Mouse (Mus musculus): ENCODE data around the gene Tmem102. TPM values are rescaled to one million over a fixed set of nuclear protein-coding genes. Genes with fewer than 3 reads are reported as not detected.

Tmem102 gene
- polyA plus RNA-seq, 1 experiment from 2014 or later, result 0.52 TPM

DNA sequence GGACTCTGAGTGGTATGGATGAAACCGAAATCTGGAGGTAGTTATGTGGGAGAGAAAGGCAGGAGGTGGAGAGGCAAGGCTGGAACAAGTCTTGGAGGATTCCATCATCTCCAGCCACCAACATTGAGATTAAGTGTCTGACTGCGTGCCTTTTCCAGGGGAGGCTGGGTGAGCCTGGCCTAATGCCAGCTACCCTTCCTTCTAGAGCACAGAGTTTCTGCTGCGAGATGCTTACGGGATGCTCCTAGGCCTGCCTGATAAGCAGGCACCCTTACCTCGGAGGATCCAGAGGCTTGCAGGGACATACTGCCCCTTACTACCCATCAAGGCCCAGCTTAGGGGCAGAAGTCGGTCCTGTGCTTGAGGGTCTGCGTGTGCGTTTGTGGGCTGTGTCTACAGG is 28.1 kb upstream of the Tmem102 start:
- H3K27ac ChIP-seq (ENCODE audit: low read depth, low read length), result no peak overlapping the region
- ATAC-seq, result no peak
- H3K36me3 ChIP-seq (ENCODE audit: control insufficient read depth, insufficient read depth, low read length), result peaks cover 36% of the 10 kb centered on the region
- H3K4me3 ChIP-seq (ENCODE audit: low read depth, low read length), result peak overlapping the region; percentile 90
- H3K9ac ChIP-seq (ENCODE audit: low read length), result peak overlapping the region; percentile 98
- H3K9me3 ChIP-seq (replicated peaks; ENCODE audit: control insufficient read depth, low read length), result no peaks in the 10 kb centered on the region
- no peaks in the 10 kb centered on the region for H3K27me3 ChIP-seq (replicated peaks; ENCODE audit: control insufficient read depth, insufficient read depth, low read length)
- H3K4me1 ChIP-seq (ENCODE audit: control insufficient read depth, insufficient read depth, low read length), result peaks cover 24% of the 10 kb centered on the region
- peak overlapping the region; percentile 96 for H3K4me2 ChIP-seq (ENCODE audit: low read length)
- DNase-seq (ENCODE audit: low spot score), result no peak
- WGBS, result 49% methylated on average over 8 of the region's 8 CpGs

GRCm38 (mm10) chr11:69828832-69829231 is 23.4 kb upstream of the Tmem102 start:
- H3K27ac ChIP-seq (ENCODE audit: low read depth, low read length), result no peak overlapping the region
- H3K36me3 ChIP-seq (ENCODE audit: control insufficient read depth, insufficient read depth, low read length), result peaks cover 80% of the 10 kb centered on the region
- DNase-seq (ENCODE audit: low spot score), result no peak
- WGBS, result 55% methylated on average over 5 of the region's 5 CpGs
- H3K9me3 ChIP-seq (replicated peaks; ENCODE audit: control insufficient read depth, low read length), result no peaks in the 10 kb centered on the region
- no peak overlapping the region for H3K4me2 ChIP-seq (ENCODE audit: low read length)
- H3K9ac ChIP-seq (ENCODE audit: low read length), result no peak overlapping the region
- H3K27me3 ChIP-seq (replicated peaks; ENCODE audit: control insufficient read depth, insufficient read depth, low read length), result no peaks in the 10 kb centered on the region
- H3K4me1 ChIP-seq (ENCODE audit: control insufficient read depth, insufficient read depth, low read length), result peaks cover 2% of the 10 kb centered on the region
- no peak overlapping the region for H3K4me3 ChIP-seq (ENCODE audit: low read depth, low read length)
- no peak for ATAC-seq

- Histone ChIP-seq H3K27ac (ENCODE audit: low read depth, low read length) (no peak overlapping the region), H3K27me3 (replicated peaks; ENCODE audit: control insufficient read depth, insufficient read depth, low read length) (no peaks in the 10 kb centered on the region), H3K36me3 (ENCODE audit: control insufficient read depth, insufficient read depth, low read length) (peaks cover 46% of the 10 kb centered on the region), H3K9ac (ENCODE audit: low read length) (no peak overlapping the region), H3K9me3 (replicated peaks; ENCODE audit: control insufficient read depth, low read length) (no peaks in the 10 kb centered on the region), H3K4me2 (ENCODE audit: low read length) (no peak overlapping the region), H3K4me1 (ENCODE audit: control insufficient read depth, insufficient read depth, low read length) (no peaks in the 10 kb centered on the region), H3K4me3 (ENCODE audit: low read depth, low read length) (no peak overlapping the region)
- 75% methylated on average over 2 of the region's 2 CpGs for WGBS
- ATAC-seq (no peak), DNase-seq (ENCODE audit: low spot score) (no peak)
Observed at GRCm38 (mm10) chr11:69823456-69823855, 18.0 kb upstream of the Tmem102 start.

DNA sequence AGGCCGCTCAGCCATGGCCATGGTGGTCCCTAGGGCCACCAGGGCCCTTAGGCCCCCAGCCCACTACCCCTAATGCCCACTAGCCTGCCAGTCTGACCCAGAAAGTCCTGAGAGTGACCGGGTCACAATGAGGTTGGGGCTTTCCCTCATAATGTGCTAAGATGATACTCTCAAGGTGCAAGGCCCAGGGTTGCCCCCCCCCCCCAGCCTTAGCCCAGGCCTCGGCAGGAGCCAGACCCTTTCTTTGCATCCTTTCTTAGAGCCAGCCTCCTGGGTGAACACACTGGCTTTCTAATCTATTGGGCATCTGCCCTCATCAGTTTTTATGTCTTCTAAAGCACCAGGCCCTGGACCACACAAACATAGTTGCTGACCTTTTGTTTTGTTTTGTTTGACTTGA is 16.7 kb upstream of the Tmem102 start, which contains the start of gene Spem1:
Spem1 (minus strand) TSS at position 101 of the 400 bp plus-strand sequence.
- H3K36me3 ChIP-seq (ENCODE audit: control insufficient read depth, insufficient read depth, low read length), result peaks cover 32% of the 10 kb centered on the region
- ATAC-seq (no peak), DNase-seq (ENCODE audit: low spot score) (no peak)
- H3K27me3 ChIP-seq (replicated peaks; ENCODE audit: control insufficient read depth, insufficient read depth, low read length), result no peaks in the 10 kb centered on the region
- no peaks in the 10 kb centered on the region for H3K9me3 ChIP-seq (replicated peaks; ENCODE audit: control insufficient read depth, low read length)
- no peak within 1 kb of the TSS for H3K4me3 ChIP-seq (ENCODE audit: low read depth, low read length)
- no peak within 1 kb of the TSS for H3K27ac ChIP-seq (ENCODE audit: low read depth, low read length)
- H3K4me2 ChIP-seq (ENCODE audit: low read length), result no peak within 1 kb of the TSS
- WGBS, result 85% methylated on average over 3 of the region's 3 CpGs
- no peaks in the 10 kb centered on the region for H3K4me1 ChIP-seq (ENCODE audit: control insufficient read depth, insufficient read depth, low read length)
- no peak within 1 kb of the TSS for H3K9ac ChIP-seq (ENCODE audit: low read length)

DNA sequence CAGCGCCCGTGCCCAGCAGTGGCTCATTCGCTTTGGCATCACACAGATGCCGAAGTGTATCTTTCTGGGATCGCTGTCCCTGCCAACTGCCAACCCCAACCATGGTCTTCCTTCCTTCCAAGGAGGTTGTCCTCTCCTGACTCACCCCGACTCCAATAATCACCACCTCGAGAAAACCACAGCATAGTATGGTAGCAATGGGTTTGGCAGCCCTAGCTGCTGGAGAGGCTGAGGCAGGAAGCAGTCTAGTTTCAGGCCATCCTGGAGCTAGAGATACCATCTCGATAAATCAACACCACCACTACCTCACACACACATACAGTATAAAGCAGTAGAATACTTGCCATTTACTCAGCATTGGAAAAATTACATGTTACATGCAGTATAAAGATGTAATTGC is 13.4 kb upstream of the Tmem102 start:
- no peak overlapping the region for H3K27ac ChIP-seq (ENCODE audit: low read depth, low read length)
- no peaks in the 10 kb centered on the region for H3K4me1 ChIP-seq (ENCODE audit: control insufficient read depth, insufficient read depth, low read length)
- H3K4me3 ChIP-seq (ENCODE audit: low read depth, low read length), result no peak overlapping the region
- DNase-seq (ENCODE audit: low spot score) (no peak), ATAC-seq (no peak)
- no peaks in the 10 kb centered on the region for H3K27me3 ChIP-seq (replicated peaks; ENCODE audit: control insufficient read depth, insufficient read depth, low read length)
- 92% methylated on average over 8 of the region's 8 CpGs for WGBS
- no peaks in the 10 kb centered on the region for H3K9me3 ChIP-seq (replicated peaks; ENCODE audit: control insufficient read depth, low read length)
- no peak overlapping the region for H3K4me2 ChIP-seq (ENCODE audit: low read length)
- peaks cover 2% of the 10 kb centered on the region; the same call in 1 of the 2 replicates for H3K36me3 ChIP-seq (ENCODE audit: control insufficient read depth, insufficient read depth, low read length)
- H3K9ac ChIP-seq (ENCODE audit: low read length), result no peak overlapping the region

GRCm38 (mm10) chr11:69818365-69818764 is 12.9 kb upstream of the Tmem102 start, which contains the start of gene Spem2:
Gene Spem2 (minus strand): TSS chr11:69818465.
- H3K27ac ChIP-seq (ENCODE audit: low read depth, low read length), result no peak within 1 kb of the TSS
- H3K4me2 ChIP-seq (ENCODE audit: low read length), result no peak within 1 kb of the TSS
- no peak for ATAC-seq
- no peak within 1 kb of the TSS for H3K9ac ChIP-seq (ENCODE audit: low read length)
- no peaks in the 10 kb centered on the region for H3K27me3 ChIP-seq (replicated peaks; ENCODE audit: control insufficient read depth, insufficient read depth, low read length)
- no peaks in the 10 kb centered on the region for H3K4me1 ChIP-seq (ENCODE audit: control insufficient read depth, insufficient read depth, low read length)
- no peaks in the 10 kb centered on the region for H3K9me3 ChIP-seq (replicated peaks; ENCODE audit: control insufficient read depth, low read length)
- WGBS, result 79% methylated on average over 2 of the region's 2 CpGs
- no peaks in the 10 kb centered on the region for H3K36me3 ChIP-seq (ENCODE audit: control insufficient read depth, insufficient read depth, low read length)
- no peak for DNase-seq (ENCODE audit: low spot score)
- no peak within 1 kb of the TSS for H3K4me3 ChIP-seq (ENCODE audit: low read depth, low read length)

GRCm38 (mm10) chr11:69816520-69816919 is 11.1 kb upstream of the Tmem102 start:
- H3K9me3 ChIP-seq (replicated peaks; ENCODE audit: control insufficient read depth, low read length), result no peaks in the 10 kb centered on the region
- no peaks in the 10 kb centered on the region for H3K4me1 ChIP-seq (ENCODE audit: control insufficient read depth, insufficient read depth, low read length)
- no peaks in the 10 kb centered on the region for H3K27me3 ChIP-seq (replicated peaks; ENCODE audit: control insufficient read depth, insufficient read depth, low read length)
- ATAC-seq (no peak), DNase-seq (ENCODE audit: low spot score) (no peak)
- no peaks in the 10 kb centered on the region for H3K36me3 ChIP-seq (ENCODE audit: control insufficient read depth, insufficient read depth, low read length)
- no peak overlapping the region for H3K4me2 ChIP-seq (ENCODE audit: low read length)
- no peak overlapping the region for H3K4me3 ChIP-seq (ENCODE audit: low read depth, low read length)
- H3K9ac ChIP-seq (ENCODE audit: low read length), result no peak overlapping the region
- no peak overlapping the region for H3K27ac ChIP-seq (ENCODE audit: low read depth, low read length)
- 93% methylated on average over 12 of the region's 12 CpGs for WGBS

GRCm38 (mm10) chr11:69815155-69815554 is 9.7 kb upstream of the Tmem102 start, which contains the start of gene Gm39566:
Gene Gm39566 (minus strand): TSS chr11:69815298.
- no peak within 1 kb of the TSS for H3K27ac ChIP-seq (ENCODE audit: low read depth, low read length)
- no peak for ATAC-seq
- no peaks in the 10 kb centered on the region for H3K36me3 ChIP-seq (ENCODE audit: control insufficient read depth, insufficient read depth, low read length)

DNA sequence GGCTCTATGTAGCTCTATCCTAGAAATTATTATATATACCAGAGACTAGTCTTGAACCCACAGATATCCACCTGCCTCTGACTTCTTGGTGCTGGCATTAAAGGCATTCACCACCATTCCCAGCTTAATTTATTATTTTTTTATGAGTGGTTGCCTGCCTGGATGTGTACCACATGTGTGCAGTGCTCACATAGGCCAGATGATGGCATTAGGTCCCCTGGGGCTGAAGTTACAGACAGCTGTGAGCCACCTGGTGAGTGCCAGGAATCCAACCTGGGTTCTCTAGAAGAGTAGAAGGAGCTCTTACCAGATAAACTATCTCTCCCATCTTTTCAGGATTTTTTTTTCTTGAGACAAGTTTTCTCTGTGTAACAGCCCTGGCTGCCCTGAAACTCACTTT is 4.9 kb upstream of the Tmem102 start:
- Histone ChIP-seq H3K4me3 (ENCODE audit: low read depth, low read length) (no peak overlapping the region), H3K27ac (ENCODE audit: low read depth, low read length) (no peak overlapping the region), H3K9me3 (replicated peaks; ENCODE audit: control insufficient read depth, low read length) (no peaks in the 10 kb centered on the region), H3K9ac (ENCODE audit: low read length) (no peak overlapping the region), H3K4me1 (ENCODE audit: control insufficient read depth, insufficient read depth, low read length) (no peaks in the 10 kb centered on the region), H3K4me2 (ENCODE audit: low read length) (no peak overlapping the region), H3K36me3 (ENCODE audit: control insufficient read depth, insufficient read depth, low read length) (no peaks in the 10 kb centered on the region), H3K27me3 (replicated peaks; ENCODE audit: control insufficient read depth, insufficient read depth, low read length) (peaks cover 10% of the 10 kb centered on the region)
- DNase-seq (ENCODE audit: low spot score), result no peak
- ATAC-seq, result no peak

More at GRCm38 (mm10) chr11:69815155-69815554, 9.7 kb upstream of the Tmem102 start, which contains the start of gene Gm39566:
- Histone ChIP-seq H3K9me3 (replicated peaks; ENCODE audit: control insufficient read depth, low read length) (no peaks in the 10 kb centered on the region), H3K27me3 (replicated peaks; ENCODE audit: control insufficient read depth, insufficient read depth, low read length) (no peaks in the 10 kb centered on the region), H3K4me3 (ENCODE audit: low read depth, low read length) (no peak within 1 kb of the TSS), H3K9ac (ENCODE audit: low read length) (no peak within 1 kb of the TSS), H3K4me1 (ENCODE audit: control insufficient read depth, insufficient read depth, low read length) (no peaks in the 10 kb centered on the region), H3K4me2 (ENCODE audit: low read length) (no peak within 1 kb of the TSS)
- 63% methylated on average over 10 of the region's 10 CpGs for WGBS
- no peak for DNase-seq (ENCODE audit: low spot score)
